8 mouse cellular contexts compared by ENCODE assay signal in genomic region chr11:69364376-69364775, GRCm38 (mm10). TPM values are rescaled to one million over a fixed set of nuclear protein-coding genes. Genes with fewer than 3 reads are reported as not detected.
DNase-seq lines count a peak whose midpoint lies in the region; ATAC-seq lines count a peak whose summit lies in the region.

No protein-coding gene starts in this region.

- H3K4me2 ChIP-seq in heart, embryonic 11.5 days, result peak overlapping the region; percentile 91
- peak overlapping the region; percentile 84 for H3K4me2 ChIP-seq in kidney, embryonic 14.5 days (replicated peaks; ENCODE audit: low read depth, low read length)
- H3K4me2 ChIP-seq in midbrain, embryonic 14.5 days (ENCODE audit: low read length), result peak overlapping the region; percentile 96

- WGBS in heart, embryonic 11.5 days (ENCODE audit: insufficient replicate concordance), result 48% methylated on average over 8 of the region's 8 CpGs
- 59% methylated on average over 8 of the region's 8 CpGs for WGBS in forebrain, embryonic 10.5 days
- 37% methylated on average over 8 of the region's 8 CpGs for WGBS in kidney, embryonic 14.5 days
- 54% methylated on average over 8 of the region's 8 CpGs for WGBS in midbrain, embryonic 14.5 days

- H3K27me3 ChIP-seq in heart, embryonic 11.5 days (ENCODE audit: control insufficient read depth, insufficient read depth, low read length), result no peaks in the 10 kb centered on the region
- H3K27me3 ChIP-seq in forebrain, embryonic 10.5 days (ENCODE audit: poor library complexity, severe bottlenecking), result no peaks in the 10 kb centered on the region
- no peaks in the 10 kb centered on the region for H3K27me3 ChIP-seq in kidney, embryonic 14.5 days (ENCODE audit: control insufficient read depth, insufficient read depth, low read length)
- H3K27me3 ChIP-seq in midbrain, embryonic 14.5 days (ENCODE audit: control insufficient read depth, insufficient read depth, low read length), result no peaks in the 10 kb centered on the region

- peaks cover 30% of the 10 kb centered on the region for H3K36me3 ChIP-seq in heart, embryonic 11.5 days (ENCODE audit: control insufficient read depth, insufficient read depth, low read length)
- peaks cover 52% of the 10 kb centered on the region for H3K36me3 ChIP-seq in forebrain, embryonic 10.5 days (replicated peaks)
- peaks cover 49% of the 10 kb centered on the region for H3K36me3 ChIP-seq in kidney, embryonic 14.5 days (ENCODE audit: control insufficient read depth, insufficient read depth, low read length)
- peaks cover 50% of the 10 kb centered on the region for H3K36me3 ChIP-seq in midbrain, embryonic 14.5 days (ENCODE audit: control insufficient read depth, insufficient read depth, low read length)

- H3K27ac ChIP-seq in heart, embryonic 11.5 days (ENCODE audit: low read depth, low read length), result peak overlapping the region; percentile 98; the same call in 1 of the 2 replicates
- H3K27ac ChIP-seq in forebrain, embryonic 10.5 days, result peak overlapping the region; percentile 100
- peak overlapping the region; percentile 100 for H3K27ac ChIP-seq in kidney, embryonic 14.5 days (ENCODE audit: low read depth, low read length)
- peak overlapping the region; percentile 100; the same call in 1 of the 2 replicates for H3K27ac ChIP-seq in midbrain, embryonic 14.5 days (replicated peaks; ENCODE audit: low read depth, low read length)

- H3K9ac ChIP-seq in heart, embryonic 11.5 days (ENCODE audit: low read depth, low read length), result no peak overlapping the region
- peak overlapping the region; percentile 66; the same call in 1 of the 2 replicates for H3K9ac ChIP-seq in kidney, embryonic 14.5 days (ENCODE audit: low read depth, low read length)
- H3K9ac ChIP-seq in midbrain, embryonic 14.5 days (replicated peaks; ENCODE audit: low read length), result peak overlapping the region; percentile 100; the same call in 1 of the 2 replicates

- no peak for DNase-seq in heart, adult 9 months (ENCODE audit: low spot score in 2 of 2)
- DNase-seq in forebrain, embryonic 10.5 days (ENCODE audit: extremely low spot score, low spot score), result no peak
- DNase-seq in midbrain, embryonic 14.5 days, result no peak
- DNase-seq in ovary, postnatal 36 days (ENCODE audit: low spot score), result no peak
- DNase-seq in retina, embryonic 14.5 days (ENCODE audit: low spot score), result no peak
- no peak for DNase-seq in gastrocnemius, postnatal 10 days

- no peak for ATAC-seq in heart, embryonic 11.5 days (replicated peaks; ENCODE audit: insufficient number of reproducible peaks, low FRiP score, low TSS enrichment)
- ATAC-seq in kidney, embryonic 14.5 days (ENCODE audit: low FRiP score, low TSS enrichment), result no peak
- ATAC-seq in midbrain, embryonic 14.5 days (ENCODE audit: low FRiP score, low TSS enrichment), result no peak

- peaks cover 29% of the 10 kb centered on the region for H3K4me1 ChIP-seq in heart, embryonic 11.5 days (ENCODE audit: control insufficient read depth, insufficient read depth, low read length)
- peaks cover 57% of the 10 kb centered on the region for H3K4me1 ChIP-seq in forebrain, embryonic 10.5 days
- peaks cover 28% of the 10 kb centered on the region for H3K4me1 ChIP-seq in kidney, embryonic 14.5 days (ENCODE audit: control insufficient read depth, insufficient read depth, low read length)
- H3K4me1 ChIP-seq in midbrain, embryonic 14.5 days (ENCODE audit: control insufficient read depth, insufficient read depth, low read length), result peaks cover 27% of the 10 kb centered on the region

- H3K4me3 ChIP-seq in heart, embryonic 11.5 days (ENCODE audit: low read depth, low read length), result no peak overlapping the region
- peak overlapping the region; percentile 97 for H3K4me3 ChIP-seq in forebrain, embryonic 10.5 days
- H3K4me3 ChIP-seq in kidney, embryonic 14.5 days (ENCODE audit: low read length), result peak overlapping the region; percentile 94; the same call in 1 of the 2 replicates
- H3K4me3 ChIP-seq in midbrain, embryonic 14.5 days (replicated peaks; ENCODE audit: low read depth, low read length), result no peak overlapping the region

- no peaks in the 10 kb centered on the region for H3K9me3 ChIP-seq in heart, embryonic 11.5 days (replicated peaks; ENCODE audit: control insufficient read depth, low read length)
- H3K9me3 ChIP-seq in forebrain, embryonic 10.5 days, result no peaks in the 10 kb centered on the region
- no peaks in the 10 kb centered on the region for H3K9me3 ChIP-seq in kidney, embryonic 14.5 days (ENCODE audit: control insufficient read depth, low read length)
- H3K9me3 ChIP-seq in midbrain, embryonic 14.5 days (ENCODE audit: control insufficient read depth, low read length), result no peaks in the 10 kb centered on the region

RNA-seq across cellular contexts. Expression of gene Chd3, which starts 4.8 kb away (rescaled TPM):
- 15.5 and 21.8 TPM in 2 replicates for polyA plus RNA-seq in heart, embryonic 11.5 days (2014; fragmentation: Nextera tagmentation; extraction: Ambion mirVana)
- 40.7 and 44.9 TPM in 2 replicates for polyA plus RNA-seq in forebrain, embryonic 10.5 days (2016; fragmentation: Nextera tagmentation; extraction: Ambion mirVana)
- polyA plus RNA-seq in kidney, embryonic 14.5 days (2014; fragmentation: Nextera tagmentation; extraction: Ambion mirVana), result 56.7 and 59.7 TPM in 2 replicates
- polyA plus RNA-seq in midbrain, embryonic 14.5 days (2014; fragmentation: Nextera tagmentation; extraction: Ambion mirVana), result 77.5 and 80.8 TPM in 2 replicates
- 10 to 100 TPM; 39.0 to 59.5 TPM for total RNA-seq in gastrocnemius, postnatal 10 days (2021)

RNA-seq across cellular contexts. Expression of gene Rnf227, which starts 24.1 kb away (rescaled TPM):
- 7.8 and 8.6 TPM in 2 replicates for polyA plus RNA-seq in heart, embryonic 11.5 days (2014; fragmentation: Nextera tagmentation; extraction: Ambion mirVana)
- polyA plus RNA-seq in forebrain, embryonic 10.5 days (2016; fragmentation: Nextera tagmentation; extraction: Ambion mirVana), result 17.0 and 19.7 TPM in 2 replicates
- 16.4 and 17.6 TPM in 2 replicates for polyA plus RNA-seq in kidney, embryonic 14.5 days (2014; fragmentation: Nextera tagmentation; extraction: Ambion mirVana)
- polyA plus RNA-seq in midbrain, embryonic 14.5 days (2014; fragmentation: Nextera tagmentation; extraction: Ambion mirVana), result 222 and 270 TPM in 2 replicates
- 1 to 10 TPM in 1 of 2 experiments, under 1 TPM in 1; 0.85 to 2.1 TPM for total RNA-seq in gastrocnemius, postnatal 10 days (2021)

RNA-seq across cellular contexts. Expression of gene Naa38, which starts 30.9 kb away (rescaled TPM):
- 166 and 170 TPM in 2 replicates for polyA plus RNA-seq in heart, embryonic 11.5 days (2014; fragmentation: Nextera tagmentation; extraction: Ambion mirVana)
- 131 and 136 TPM in 2 replicates for polyA plus RNA-seq in forebrain, embryonic 10.5 days (2016; fragmentation: Nextera tagmentation; extraction: Ambion mirVana)
- polyA plus RNA-seq in kidney, embryonic 14.5 days (2014; fragmentation: Nextera tagmentation; extraction: Ambion mirVana), result 172 and 221 TPM in 2 replicates
- polyA plus RNA-seq in midbrain, embryonic 14.5 days (2014; fragmentation: Nextera tagmentation; extraction: Ambion mirVana), result 97.6 and 123 TPM in 2 replicates
- total RNA-seq in gastrocnemius, postnatal 10 days (2021), result 10 to 100 TPM; 83.8 to 94.5 TPM

RNA-seq across cellular contexts. Expression of gene Cyb5d1, which starts 31.1 kb away (rescaled TPM):
- polyA plus RNA-seq in heart, embryonic 11.5 days (2014; fragmentation: Nextera tagmentation; extraction: Ambion mirVana), result 19.6 and 25.0 TPM in 2 replicates
- 47.3 and 54.6 TPM in 2 replicates for polyA plus RNA-seq in forebrain, embryonic 10.5 days (2016; fragmentation: Nextera tagmentation; extraction: Ambion mirVana)
- 11.1 and 23.9 TPM in 2 replicates for polyA plus RNA-seq in kidney, embryonic 14.5 days (2014; fragmentation: Nextera tagmentation; extraction: Ambion mirVana)
- 17.0 and 24.8 TPM in 2 replicates for polyA plus RNA-seq in midbrain, embryonic 14.5 days (2014; fragmentation: Nextera tagmentation; extraction: Ambion mirVana)
- 10 to 100 TPM; 18.8 to 22.3 TPM for total RNA-seq in gastrocnemius, postnatal 10 days (2021)

RNA-seq across cellular contexts. Expression of gene Tmem88, which starts 33.7 kb away (rescaled TPM):
- polyA plus RNA-seq in heart, embryonic 11.5 days (2014; fragmentation: Nextera tagmentation; extraction: Ambion mirVana), result 30.5 and 31.7 TPM in 2 replicates
- 23.3 and 23.4 TPM in 2 replicates for polyA plus RNA-seq in forebrain, embryonic 10.5 days (2016; fragmentation: Nextera tagmentation; extraction: Ambion mirVana)
- polyA plus RNA-seq in kidney, embryonic 14.5 days (2014; fragmentation: Nextera tagmentation; extraction: Ambion mirVana), result 36.8 and 39.6 TPM in 2 replicates
- polyA plus RNA-seq in midbrain, embryonic 14.5 days (2014; fragmentation: Nextera tagmentation; extraction: Ambion mirVana), result 2.6 and 4.9 TPM in 2 replicates
- total RNA-seq in gastrocnemius, postnatal 10 days (2021), result 10 to 100 TPM; 14.0 to 15.7 TPM

Comparison
In these comparisons a context has a peak if more than half of its experiments do, and no peak if none do; other contexts are left out.
1. H3K4me3 ChIP-seq: peak in forebrain, embryonic 10.5 days (single experiment) and kidney, embryonic 14.5 days (single experiment); none in heart, embryonic 11.5 days (single experiment) and midbrain, embryonic 14.5 days (single experiment).
2. RNA of gene Rnf227, which starts 24.1 kb away (polyA plus RNA-seq): 222 to 270 TPM in midbrain, embryonic 14.5 days; 17.0 to 19.7 TPM in forebrain, embryonic 10.5 days, 16.4 to 17.6 TPM in kidney, embryonic 14.5 days and 7.8 to 8.6 TPM in heart, embryonic 11.5 days; every median in the first group is over 10 times any median in the second.
3. Peak in every context shown above with its lines, with median percentiles within 50 percentile points of each other: H3K27ac ChIP-seq and H3K4me2 ChIP-seq.